Mouse (Mus musculus) Patski (cell line): Measurements from ENCODE around the gene Lrrc75a. TPM values are rescaled to one million over a fixed set of nuclear protein-coding genes. Genes with fewer than 3 reads are reported as not detected.

ENCODE experiments used
- ATAC-seq: fragments of 100-300 bp; one replicate; pipeline ENCODE4 v1.8.0; 2021
- CTCF ChIA-PET: fragments of 350-600 bp; sonication (Branson Sonifier 250); formaldehyde crosslinking; loops from one replicate; lab custom pipeline; 2022; ENCODE audit warnings: inconsistent platforms; lab: Charles Lee
- POLR2A ChIA-PET: fragments of 350-600 bp; sonication (Branson Sonifier 250); formaldehyde crosslinking; loops from one replicate; lab custom pipeline; 2022; ENCODE audit warnings: antibody characterized with exemption, inconsistent platforms; lab: Charles Lee
- DNase-seq: peaks from one replicate; pipeline ENCODE4 v3.0.0-alpha.2; 2011; ENCODE audit warnings: low read depth, low spot score
- H3K27me3 ChIP-seq: fragments of 371-371 bp; one replicate; pipeline ENCODE4 v1.5.1; 2021
- CTCF ChIP-seq: fragments of 100-300 bp; IDR thresholded peaks from one replicate; pipeline ENCODE4 v1.5.1; 2021
- in situ Hi-C: fragments of 300-500 bp; cut with MboI; formaldehyde crosslinking; loops from 3 replicates; pipeline ENCODE4 v1.11.1; 2018; ENCODE audit warnings: low pct_unique_long_range_greater_than_20kb, mixed read lengths
- polyA plus RNA-seq: library from polyadenylated mRNA; unstranded; gene quantifications from one replicate; pipeline ENCODE4 v1.2.3, GENCODE M21; 2021

Gene Lrrc75a
- polyA plus RNA-seq, 1 experiment from 2014 or later = 6.2 TPM

GRCm38 (mm10) chr11:62601732-62602618 lies 46.3 kb downstream of the Lrrc75a start:
- in situ Hi-C loops = no loop called here
- ATAC-seq (no peak), DNase-seq (no peak)
- no peaks in the 10 kb centered on the region for H3K27me3 ChIP-seq
- ChIA-PET POLR2A (interaction anchor here (0.9 to 1.9 kb wide), 6 partner anchors 10 to 146 kb away, joined by 3 to 15 read pairs (median 3); partner anchors contain the start of genes Ncor1 and Ubb), CTCF (interaction anchor here (1.0 to 4.1 kb wide), 4 partner anchors 12 to 73 kb away, joined by 3 to 19 read pairs (median 6); no protein-coding TSS in a partner anchor)
- TF ChIP-seq CTCF = no peak

- CTCF ChIA-PET = no interaction called here
- TF ChIP-seq CTCF = no peak
- no peaks in the 10 kb centered on the region for H3K27me3 ChIP-seq
- in situ Hi-C loops = loop anchor here (25.0 kb wide), 1 partner anchor 661 kb away; the partner anchor contains the start of gene Akap10
- POLR2A ChIA-PET = no interaction called here
- DNase-seq (no peak), ATAC-seq (no peak)
Measured at GRCm38 (mm10) chr11:62598571-62598970, 49.8 kb downstream of the Lrrc75a start.

- no peak for ATAC-seq
- ChIA-PET POLR2A (interaction anchor here (0.9 to 1.3 kb wide), 2 partner anchors 10 to 35 kb away, joined by 3 read pairs; no protein-coding TSS in a partner anchor), CTCF (interaction anchor here (1.8 to 3.9 kb wide), 2 partner anchors 10 to 11 kb away, joined by 4 to 19 read pairs; no protein-coding TSS in a partner anchor)
- no peak for DNase-seq
- in situ Hi-C loops = loop anchor here (25.0 kb wide), 1 partner anchor 655 kb away; the partner anchor contains the start of gene Akap10
- TF ChIP-seq CTCF = no peak
- H3K27me3 ChIP-seq = peaks cover 8% of the 10 kb centered on the region
Measured at GRCm38 (mm10) chr11:62591904-62592575, 56.3 kb downstream of the Lrrc75a start.

- no peak for DNase-seq
- ChIA-PET POLR2A (interaction anchor here (1.3 kb wide), 1 partner anchor 34 kb away, joined by 3 read pairs; no protein-coding TSS in a partner anchor), CTCF (interaction anchor here (1.8 to 3.9 kb wide), 2 partner anchors 10 to 11 kb away, joined by 4 to 19 read pairs; no protein-coding TSS in a partner anchor)
- in situ Hi-C loops = loop anchor here (25.0 kb wide), 1 partner anchor 654 kb away; the partner anchor contains the start of gene Akap10
- ATAC-seq = no peak
- peaks cover 12% of the 10 kb centered on the region for H3K27me3 ChIP-seq
- no peak for TF ChIP-seq CTCF
Measured at GRCm38 (mm10) chr11:62591026-62591425, 57.3 kb downstream of the Lrrc75a start.

- no peak for TF ChIP-seq CTCF
- ChIA-PET POLR2A (no interaction called here), CTCF (interaction anchor here (3.9 kb wide), 1 partner anchor 12 kb away, joined by 19 read pairs; no protein-coding TSS in a partner anchor)
- peaks cover 15% of the 10 kb centered on the region for H3K27me3 ChIP-seq
- DNase-seq (no peak), ATAC-seq (no peak)
- in situ Hi-C loops = loop anchor here (25.0 kb wide), 1 partner anchor 652 kb away; the partner anchor contains the start of gene Akap10
Measured at GRCm38 (mm10) chr11:62589391-62589790, 58.9 kb downstream of the Lrrc75a start.

GRCm38 (mm10) chr11:62587034-62587433 lies 61.3 kb downstream of the Lrrc75a start:
- ChIA-PET POLR2A (no interaction called here), CTCF (interaction anchor here (1.0 to 1.9 kb wide), 3 partner anchors 9 to 70 kb away, joined by 3 to 8 read pairs (median 4); no protein-coding TSS in a partner anchor)
- TF ChIP-seq CTCF = no peak
- ATAC-seq = no peak
- in situ Hi-C loops = loop anchor here (25.0 kb wide), 1 partner anchor 650 kb away; the partner anchor contains the start of gene Akap10
- DNase-seq = no peak
- peaks cover 15% of the 10 kb centered on the region for H3K27me3 ChIP-seq

- in situ Hi-C loops = loop anchor here (25.0 kb wide), 1 partner anchor 647 kb away; the partner anchor contains the start of gene Akap10
- ATAC-seq = no peak
- H3K27me3 ChIP-seq = peaks cover 8% of the 10 kb centered on the region
- POLR2A ChIA-PET = no interaction called here
- CTCF ChIA-PET = no interaction called here
- TF ChIP-seq CTCF = no peak
- no peak for DNase-seq
Measured at GRCm38 (mm10) chr11:62584671-62585206, 63.6 kb downstream of the Lrrc75a start.

- no peak for TF ChIP-seq CTCF
- in situ Hi-C loops = loop anchor here (25.0 kb wide), 1 partner anchor 646 kb away; the partner anchor contains the start of gene Akap10
- ChIA-PET CTCF (interaction anchor here (1.7 kb wide), 1 partner anchor 8 kb away, joined by 7 read pairs; no protein-coding TSS in a partner anchor), POLR2A (no interaction called here)
- peaks cover 8% of the 10 kb centered on the region for H3K27me3 ChIP-seq
- ATAC-seq = no peak
- no peak for DNase-seq
Measured at GRCm38 (mm10) chr11:62583031-62583430, 65.3 kb downstream of the Lrrc75a start.

- ChIA-PET POLR2A (interaction anchor here (0.8 kb wide), 1 partner anchor 18 kb away, joined by 3 read pairs; no protein-coding TSS in a partner anchor), CTCF (interaction anchor here (1.6 kb wide), 1 partner anchor 10 kb away, joined by 4 read pairs; no protein-coding TSS in a partner anchor)
- ATAC-seq (no peak), DNase-seq (no peak)
- TF ChIP-seq CTCF = no peak
- H3K27me3 ChIP-seq = no peaks in the 10 kb centered on the region
- in situ Hi-C loops = loop anchor here (25.0 kb wide), 1 partner anchor 639 kb away; the partner anchor contains the start of gene Akap10
Measured at GRCm38 (mm10) chr11:62576530-62577152, 71.7 kb downstream of the Lrrc75a start.
